Mouse (Mus musculus) megakaryocyte, embryonic 14.5 days (primary cell): Measurements from ENCODE around the gene Shank2. TPM values are rescaled to one million over a fixed set of nuclear protein-coding genes. Genes with fewer than 3 reads are reported as not detected.

Experiments
- H3K27me3 ChIP-seq: replicated peaks from 2 replicates; pipeline ENCODE3; 2012; ENCODE audit warnings: inconsistent platforms
- H3K36me3 ChIP-seq: replicated peaks from 2 replicates; pipeline ENCODE3; 2012; ENCODE audit warnings: low read length, inconsistent platforms, mixed read lengths
- H3K4me1 ChIP-seq: 2 replicates; pipeline ENCODE4 v1.6.1; 2012; ENCODE audit warnings: inconsistent platforms
- H3K4me3 ChIP-seq: replicated peaks from 2 replicates; pipeline ENCODE3; 2012; ENCODE audit warnings: moderate library complexity, mild to moderate bottlenecking, inconsistent platforms
- H3K9me3 ChIP-seq: 2 replicates; pipeline ENCODE4 v1.6.1; 2012; ENCODE audit warnings: inconsistent platforms
- FLI1 ChIP-seq: IDR thresholded peaks from 2 replicates; pipeline ENCODE4 v1.6.1; 2012; ENCODE audit warnings: low read length, inconsistent platforms, mixed read lengths
- GATA1 ChIP-seq: IDR thresholded peaks from 3 replicates; pipeline ENCODE4 v1.6.1; 2012; ENCODE audit warnings: mixed read lengths, low read length, inconsistent platforms, borderline replicate concordance
- polyA plus RNA-seq: library from polyadenylated mRNA; stranded (reverse); fragments of >175 nt; gene quantifications from 2 replicates; pipeline ENCODE4 v1.2.3, GENCODE M21; 2012; ENCODE audit warnings: low replicate concordance; ENCODE audit not compliant: insufficient read depth

Shank2 gene
- polyA plus RNA-seq, 1 experiment, result 0.02 TPM

- no peaks in the 10 kb centered on the region for H3K9me3 ChIP-seq
- H3K36me3 ChIP-seq, result no peaks in the 10 kb centered on the region
- TF ChIP-seq GATA1 (no peak), FLI1 (no peak)
- peaks cover 44% of the 10 kb centered on the region for H3K27me3 ChIP-seq
- no peak overlapping the region for H3K4me3 ChIP-seq
- H3K4me1 ChIP-seq, result no peaks in the 10 kb centered on the region
Observed at GRCm38 (mm10) chr7:144055702-144056531, 54.2 kb downstream of the Shank2 start.

GRCm38 (mm10) chr7:144070162-144070949, 68.6 kb downstream of the Shank2 start:
- peaks cover 29% of the 10 kb centered on the region for H3K27me3 ChIP-seq
- H3K9me3 ChIP-seq, result 0 out of 2 replicates have a peak, but pooled peaks cover 4% of the 10 kb centered on the region
- peaks cover 6% of the 10 kb centered on the region for H3K4me1 ChIP-seq
- TF ChIP-seq FLI1 (no peak), GATA1 (no peak)
- H3K4me3 ChIP-seq, result no peak overlapping the region
- no peaks in the 10 kb centered on the region for H3K36me3 ChIP-seq

- Histone ChIP-seq H3K27me3 (peaks cover 27% of the 10 kb centered on the region), H3K4me3 (no peak overlapping the region), H3K36me3 (no peaks in the 10 kb centered on the region), H3K9me3 (peaks cover 13% of the 10 kb centered on the region), H3K4me1 (peaks cover 6% of the 10 kb centered on the region)
- no peak for TF ChIP-seq GATA1
- TF ChIP-seq FLI1, result no peak
Observed at GRCm38 (mm10) chr7:144072219-144072618, 70.5 kb downstream of the Shank2 start.

- no peak overlapping the region for H3K4me3 ChIP-seq
- peaks cover 6% of the 10 kb centered on the region for H3K4me1 ChIP-seq
- peaks cover 19% of the 10 kb centered on the region for H3K9me3 ChIP-seq
- H3K36me3 ChIP-seq, result no peaks in the 10 kb centered on the region
- peaks cover 23% of the 10 kb centered on the region for H3K27me3 ChIP-seq
- TF ChIP-seq FLI1, result no peak
- TF ChIP-seq GATA1, result no peak
Observed at GRCm38 (mm10) chr7:144072856-144073255, 71.1 kb downstream of the Shank2 start.

- Histone ChIP-seq H3K9me3 (peaks cover 23% of the 10 kb centered on the region), H3K27me3 (peaks cover 14% of the 10 kb centered on the region), H3K4me3 (no peak overlapping the region), H3K36me3 (no peaks in the 10 kb centered on the region), H3K4me1 (peaks cover 6% of the 10 kb centered on the region)
- TF ChIP-seq FLI1 (no peak), GATA1 (no peak)
Observed at GRCm38 (mm10) chr7:144074718-144075117, 73.0 kb downstream of the Shank2 start.

GRCm38 (mm10) chr7:144078661-144079060, 76.9 kb downstream of the Shank2 start:
- Histone ChIP-seq H3K4me3 (no peak overlapping the region), H3K27me3 (peaks cover 15% of the 10 kb centered on the region), H3K9me3 (peaks cover 58% of the 10 kb centered on the region), H3K4me1 (peaks cover 6% of the 10 kb centered on the region), H3K36me3 (no peaks in the 10 kb centered on the region)
- TF ChIP-seq FLI1, result no peak
- TF ChIP-seq GATA1, result no peak

- Histone ChIP-seq H3K4me3 (no peak overlapping the region), H3K9me3 (peaks cover 58% of the 10 kb centered on the region), H3K36me3 (no peaks in the 10 kb centered on the region), H3K27me3 (peaks cover 15% of the 10 kb centered on the region), H3K4me1 (peaks cover 3% of the 10 kb centered on the region)
- no peak for TF ChIP-seq FLI1
- TF ChIP-seq GATA1, result no peak
Observed at GRCm38 (mm10) chr7:144079861-144080260, 78.1 kb downstream of the Shank2 start.

- no peak for TF ChIP-seq FLI1
- TF ChIP-seq GATA1, result no peak
- Histone ChIP-seq H3K36me3 (no peaks in the 10 kb centered on the region), H3K4me1 (no peaks in the 10 kb centered on the region), H3K4me3 (no peak overlapping the region), H3K9me3 (peaks cover 51% of the 10 kb centered on the region), H3K27me3 (peaks cover 8% of the 10 kb centered on the region)
Observed at GRCm38 (mm10) chr7:144081448-144081847, 79.7 kb downstream of the Shank2 start.

- TF ChIP-seq FLI1 (no peak), GATA1 (no peak)
- peaks cover 10% of the 10 kb centered on the region for H3K27me3 ChIP-seq
- H3K4me1 ChIP-seq, result no peaks in the 10 kb centered on the region
- H3K9me3 ChIP-seq, result peaks cover 52% of the 10 kb centered on the region
- no peak overlapping the region for H3K4me3 ChIP-seq
- H3K36me3 ChIP-seq, result no peaks in the 10 kb centered on the region
Observed at GRCm38 (mm10) chr7:144081963-144082362, 80.2 kb downstream of the Shank2 start.

GRCm38 (mm10) chr7:144087277-144087676, 85.5 kb downstream of the Shank2 start:
- Histone ChIP-seq H3K9me3 (peaks cover 23% of the 10 kb centered on the region), H3K4me1 (no peaks in the 10 kb centered on the region), H3K27me3 (peaks cover 19% of the 10 kb centered on the region), H3K36me3 (no peaks in the 10 kb centered on the region), H3K4me3 (no peak overlapping the region)
- TF ChIP-seq GATA1, result no peak
